Mouse (Mus musculus) lung, embryonic 16.5 days (tissue): ENCODE results near the gene 2700049A03Rik. TPM values are rescaled to one million over a fixed set of nuclear protein-coding genes. Genes with fewer than 3 reads are reported as not detected.

ENCODE experiments used
- ATAC-seq: fragments of 200-750 bp; cut with Nextera tagmentation; 2 replicates; pipeline ENCODE4 v1.8.0; 2017; ENCODE audit warnings: low read depth, mild to moderate bottlenecking, moderate library complexity
- H3K27ac ChIP-seq: fragments of 300-500 bp; sonication (generic); 2 replicates; pipeline ENCODE4 v1.5.1; 2014; ENCODE audit warnings: mild to moderate bottlenecking, control low read depth, low read length
- H3K27me3 ChIP-seq: fragments of 300-500 bp; sonication (generic); 2 replicates; pipeline ENCODE4 v1.6.1; 2014; ENCODE audit warnings: low read depth, low read length, mixed read lengths; ENCODE audit not compliant: control insufficient read depth, insufficient read depth
- H3K36me3 ChIP-seq: fragments of 300-500 bp; sonication (generic); 2 replicates; pipeline ENCODE4 v1.6.1; 2014; ENCODE audit warnings: low read length; ENCODE audit not compliant: control insufficient read depth, insufficient read depth
- H3K4me1 ChIP-seq: fragments of 300-500 bp; sonication (generic); replicated peaks from 2 replicates; pipeline ENCODE4 v1.6.1; 2014; ENCODE audit warnings: low read length, mixed read lengths; ENCODE audit not compliant: control insufficient read depth, insufficient read depth
- H3K4me2 ChIP-seq: fragments of 300-500 bp; sonication (generic); 2 replicates; pipeline ENCODE4 v1.6.1; 2014; ENCODE audit warnings: low read depth, low read length, control low read depth
- H3K4me3 ChIP-seq: fragments of 300-500 bp; sonication (generic); 2 replicates; pipeline ENCODE4 v1.5.1; 2014; ENCODE audit warnings: mild to moderate bottlenecking, low read length, control low read depth
- H3K9ac ChIP-seq: fragments of 300-500 bp; sonication (generic); 2 replicates; pipeline ENCODE4 v1.6.1; 2014; ENCODE audit warnings: low read length, control low read depth
- H3K9me3 ChIP-seq: fragments of 300-500 bp; sonication (generic); 2 replicates; pipeline ENCODE4 v1.6.1; 2016; ENCODE audit warnings: low read length; ENCODE audit not compliant: control insufficient read depth
- WGBS: fragments of 180-500 bp; shearing (Covaris S2); extraction: QIAGEN DNeasy Blood & Tissue Kit; methylation state at CpG from one replicate; pipeline ENCODE4 v1.1.7; 2014; 5-methylcytosine and 5-hydroxymethylcytosine counted together
- polyA plus RNA-seq: library from polyadenylated mRNA; unstranded; fragments of >200 nt; fragmentation: Nextera tagmentation; extraction: Ambion mirVana; gene quantifications from 2 replicates; pipeline ENCODE4 v1.2.1, GENCODE M21; 2015

2700049A03Rik gene
- polyA plus RNA-seq, 1 experiment from 2014 or later, result 15.5 TPM

DNA sequence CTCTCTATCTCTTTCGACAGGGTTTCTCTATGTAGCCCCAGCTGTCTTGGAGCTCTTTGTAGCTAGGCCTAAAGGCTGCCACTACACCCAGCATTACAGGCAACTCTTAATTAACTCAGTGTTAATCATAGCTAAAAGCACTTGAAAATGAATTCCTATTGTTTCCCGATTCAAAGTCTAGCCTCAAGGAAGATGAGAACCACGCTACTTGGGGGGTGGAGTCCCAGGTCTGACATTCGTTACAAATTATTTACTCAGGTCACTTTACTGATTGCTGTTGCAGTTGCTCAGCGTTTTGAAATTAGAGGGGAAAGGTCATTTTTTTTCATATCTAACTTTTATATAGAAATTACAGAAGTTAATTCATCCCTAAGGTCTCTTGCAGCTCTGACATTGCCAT is 1.1 kb upstream of the 2700049A03Rik start:
- Histone ChIP-seq H3K4me3 (peak overlapping the region; percentile 73), H3K27me3 (no peaks in the 10 kb centered on the region), H3K27ac (no peak overlapping the region), H3K4me2 (peak overlapping the region; percentile 96), H3K9me3 (no peaks in the 10 kb centered on the region), H3K4me1 (peaks cover 19% of the 10 kb centered on the region), H3K9ac (0 out of 2 replicates have a peak overlapping the region, but pooled peaks have one; percentile 31), H3K36me3 (peaks cover 10% of the 10 kb centered on the region; the same call in 1 of the 2 replicates)
- WGBS, result 23% methylated on average over 5 of the region's 5 CpGs
- ATAC-seq, result no peak

DNA sequence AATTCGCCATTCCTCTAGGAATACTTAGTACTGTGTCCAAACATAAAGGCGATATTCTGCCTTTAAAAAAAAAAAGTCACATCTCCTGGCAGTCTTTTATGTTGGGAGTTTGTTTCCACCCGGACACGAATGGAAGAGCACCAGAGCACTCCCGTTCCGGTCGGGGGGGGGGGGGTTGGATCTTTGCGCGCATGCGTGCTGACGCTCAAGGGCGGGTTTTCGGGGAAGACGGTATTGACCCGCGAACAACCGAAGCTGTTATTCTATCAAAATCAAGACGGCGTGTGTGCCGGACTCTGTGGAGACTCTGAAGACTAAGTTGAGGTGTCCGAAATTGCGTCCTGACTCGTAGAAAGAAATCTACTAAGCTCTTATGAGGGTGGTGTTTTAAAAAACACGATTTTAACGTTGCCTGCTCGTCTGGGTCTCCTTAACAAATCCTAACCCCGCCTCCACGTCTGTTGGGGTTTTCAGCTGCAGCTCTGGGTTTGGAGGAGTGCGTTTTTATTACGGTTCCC is 385 bp downstream of the 2700049A03Rik start:
- H3K4me3 ChIP-seq, result peak overlapping the region; percentile 73
- ATAC-seq, result peak; percentile 86
- H3K9me3 ChIP-seq, result no peaks in the 10 kb centered on the region
- no peaks in the 10 kb centered on the region for H3K27me3 ChIP-seq
- peaks cover 19% of the 10 kb centered on the region for H3K36me3 ChIP-seq
- peak overlapping the region; percentile 96 for H3K4me2 ChIP-seq
- H3K4me1 ChIP-seq, result peaks cover 19% of the 10 kb centered on the region
- H3K9ac ChIP-seq, result peak overlapping the region; percentile 85
- peak overlapping the region; percentile 63 for H3K27ac ChIP-seq
- under 1% methylated on average over 30 of the region's 30 CpGs for WGBS

DNA sequence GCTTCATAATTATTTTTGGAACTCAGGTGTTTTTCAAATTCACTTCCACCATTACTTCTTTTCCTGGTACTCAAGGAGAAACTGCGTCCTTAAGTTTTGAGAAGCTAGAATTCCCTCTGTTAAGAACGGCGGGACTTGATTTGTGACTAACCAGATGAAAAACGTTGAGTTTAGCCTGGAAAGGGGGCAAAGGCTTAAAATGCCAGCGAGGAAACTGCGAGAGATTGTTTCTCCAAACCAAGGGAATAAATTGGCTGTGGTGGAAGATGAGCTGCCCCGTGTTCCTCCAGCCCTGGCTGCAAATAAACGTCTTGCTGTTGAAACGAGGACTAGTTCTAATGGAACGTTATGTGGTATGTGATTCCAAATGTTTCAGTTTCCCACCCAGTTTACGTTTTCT is 1.0 kb downstream of the 2700049A03Rik start:
- H3K4me1 ChIP-seq, result peaks cover 19% of the 10 kb centered on the region

DNA sequence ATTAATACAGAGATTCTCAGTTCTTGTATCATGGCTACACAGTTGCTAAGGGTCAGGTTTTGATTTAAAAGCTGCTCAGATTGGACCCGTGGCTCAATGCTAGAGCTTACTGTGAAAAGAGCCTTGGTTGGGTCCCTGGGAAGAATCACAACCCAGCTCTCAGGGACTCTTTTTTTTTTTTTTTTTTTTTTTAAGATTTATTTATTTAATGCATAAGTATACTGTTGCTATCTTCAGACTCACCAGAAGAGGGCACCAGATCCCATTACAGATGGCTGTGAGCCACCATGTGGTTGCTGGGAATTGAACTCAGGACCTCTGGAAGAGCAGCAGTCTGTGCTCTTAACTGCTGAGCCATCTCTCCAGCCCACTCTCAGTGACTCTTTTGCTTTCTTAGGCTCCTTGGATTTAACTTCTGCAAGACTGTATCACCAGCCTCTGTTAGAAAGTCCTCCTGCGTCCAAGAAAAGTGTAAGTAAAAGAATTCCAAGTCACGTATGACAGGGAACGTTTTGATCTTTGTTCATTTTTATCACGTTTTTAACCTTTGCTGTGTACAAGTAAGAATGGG is 2.7 kb downstream of the 2700049A03Rik start:
- Histone ChIP-seq H3K4me2 (no peak overlapping the region), H3K27me3 (no peaks in the 10 kb centered on the region), H3K9ac (no peak overlapping the region), H3K9me3 (no peaks in the 10 kb centered on the region), H3K4me3 (no peak overlapping the region), H3K4me1 (peaks cover 19% of the 10 kb centered on the region), H3K36me3 (peaks cover 32% of the 10 kb centered on the region), H3K27ac (no peak overlapping the region)
- ATAC-seq, result no peak
- WGBS, result 78% methylated on average over 5 of the region's 5 CpGs

More for the DNA sequence above, 1.0 kb downstream of the 2700049A03Rik start:
- WGBS, result 2% methylated on average over 11 of the region's 11 CpGs
- Histone ChIP-seq H3K9ac (peak overlapping the region; percentile 73), H3K27me3 (no peaks in the 10 kb centered on the region), H3K27ac (no peak overlapping the region), H3K4me3 (peak overlapping the region; percentile 73), H3K9me3 (no peaks in the 10 kb centered on the region), H3K36me3 (peaks cover 25% of the 10 kb centered on the region), H3K4me2 (peak overlapping the region; percentile 96)
- no peak for ATAC-seq

DNA sequence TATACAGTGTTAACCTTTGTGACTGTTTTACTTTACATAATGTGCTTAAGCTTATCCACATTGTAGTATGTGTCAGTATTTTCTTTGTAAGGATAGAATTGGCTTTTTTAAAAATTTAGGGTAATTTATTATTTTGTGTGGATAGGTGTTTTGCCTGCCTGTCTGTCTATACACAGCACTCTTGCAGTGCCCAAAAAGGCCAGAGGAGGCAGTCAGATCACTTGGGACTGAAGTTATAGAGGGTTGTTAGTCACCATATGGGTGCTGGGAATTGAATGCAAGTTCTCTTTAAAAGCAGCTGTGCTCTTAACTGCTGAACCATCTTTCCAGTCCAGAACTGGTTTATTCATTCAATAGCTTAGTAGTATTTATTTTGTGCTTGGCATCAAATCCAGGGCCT is 4.5 kb downstream of the 2700049A03Rik start:
- H3K27me3 ChIP-seq, result no peaks in the 10 kb centered on the region
- ATAC-seq, result no peak
- H3K27ac ChIP-seq, result no peak overlapping the region
- H3K4me2 ChIP-seq, result no peak overlapping the region
- H3K9ac ChIP-seq, result no peak overlapping the region
- peaks cover 32% of the 10 kb centered on the region for H3K36me3 ChIP-seq
- H3K9me3 ChIP-seq, result no peaks in the 10 kb centered on the region
- peaks cover 13% of the 10 kb centered on the region for H3K4me1 ChIP-seq
- no peak overlapping the region for H3K4me3 ChIP-seq

DNA sequence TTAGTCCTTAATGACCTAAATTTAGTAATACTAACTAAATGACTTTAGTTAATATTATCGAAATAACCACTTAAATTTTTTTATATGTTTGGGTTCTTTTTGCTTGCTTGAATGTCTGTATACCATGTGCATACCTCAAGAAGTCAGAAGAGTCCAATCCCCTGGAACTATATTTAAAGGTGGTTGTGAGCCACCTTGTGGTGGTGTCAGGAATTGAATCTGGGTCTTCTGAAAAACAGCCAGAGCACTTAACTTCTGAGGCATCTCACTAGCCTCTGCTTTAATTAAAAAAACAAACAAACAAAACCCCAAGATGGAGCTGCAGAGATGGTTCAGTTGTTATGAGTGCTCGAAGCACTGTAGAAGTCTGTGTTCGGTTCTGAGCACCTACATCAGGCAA is 11.0 kb downstream of the 2700049A03Rik start:
- Histone ChIP-seq H3K27ac (no peak overlapping the region), H3K4me3 (no peak overlapping the region), H3K27me3 (no peaks in the 10 kb centered on the region), H3K4me1 (no peaks in the 10 kb centered on the region), H3K9me3 (no peaks in the 10 kb centered on the region), H3K9ac (no peak overlapping the region), H3K4me2 (no peak overlapping the region), H3K36me3 (peaks cover 30% of the 10 kb centered on the region)
- 74% methylated on average over 3 of the region's 3 CpGs for WGBS
- ATAC-seq, result no peak

DNA sequence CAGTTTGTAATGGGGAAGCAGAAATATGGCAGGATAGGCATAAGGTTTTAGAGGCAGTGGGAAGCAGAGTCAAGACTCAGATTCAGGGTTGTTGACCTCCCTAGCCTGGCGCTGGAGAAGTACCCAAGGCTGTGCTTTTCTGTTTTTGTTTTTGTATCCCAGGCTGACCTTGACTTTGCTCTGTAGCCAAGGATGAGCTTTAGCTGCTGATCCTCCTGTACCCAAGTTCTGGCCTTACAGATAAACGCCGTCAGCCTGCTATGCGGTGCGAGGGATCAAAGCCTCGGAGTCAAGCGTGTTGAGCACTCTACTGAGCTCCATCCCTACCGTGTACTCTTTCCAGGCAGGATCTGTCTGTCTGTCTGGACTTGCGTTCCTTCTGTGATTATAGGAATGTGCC is 12.2 kb downstream of the 2700049A03Rik start:
- no peak overlapping the region for H3K4me2 ChIP-seq
- no peaks in the 10 kb centered on the region for H3K4me1 ChIP-seq
- no peaks in the 10 kb centered on the region for H3K9me3 ChIP-seq
- no peak overlapping the region for H3K4me3 ChIP-seq
- H3K27ac ChIP-seq, result no peak overlapping the region
- no peak overlapping the region for H3K9ac ChIP-seq
- H3K27me3 ChIP-seq, result no peaks in the 10 kb centered on the region
- peaks cover 28% of the 10 kb centered on the region for H3K36me3 ChIP-seq
- ATAC-seq, result no peak
- 96% methylated on average over 9 of the region's 9 CpGs for WGBS

DNA sequence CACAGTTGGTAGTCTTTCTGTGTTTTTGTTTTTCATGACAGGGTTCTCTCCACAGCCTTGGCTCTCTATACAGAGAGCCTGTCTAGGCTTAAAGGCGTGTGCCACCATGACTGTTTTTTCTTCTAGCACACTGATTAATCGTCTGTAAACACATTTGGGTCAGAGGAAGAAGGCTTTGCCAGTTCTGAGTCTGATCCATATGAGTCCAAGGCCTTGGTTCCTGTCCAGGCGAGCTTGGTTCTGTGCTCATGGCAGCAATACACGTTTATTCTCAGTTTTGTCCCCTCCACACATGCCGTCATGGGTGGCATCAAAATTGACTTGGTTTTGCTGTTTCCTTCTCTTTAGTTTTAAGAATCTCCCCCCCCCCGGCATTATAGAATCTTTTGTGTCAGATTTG is 12.8 kb downstream of the 2700049A03Rik start:
- Histone ChIP-seq H3K27me3 (no peaks in the 10 kb centered on the region), H3K27ac (no peak overlapping the region), H3K4me3 (no peak overlapping the region), H3K9ac (no peak overlapping the region), H3K4me2 (no peak overlapping the region), H3K36me3 (peaks cover 28% of the 10 kb centered on the region), H3K4me1 (no peaks in the 10 kb centered on the region), H3K9me3 (no peaks in the 10 kb centered on the region)
- WGBS, result 86% methylated on average over 6 of the region's 6 CpGs
- ATAC-seq, result no peak

DNA sequence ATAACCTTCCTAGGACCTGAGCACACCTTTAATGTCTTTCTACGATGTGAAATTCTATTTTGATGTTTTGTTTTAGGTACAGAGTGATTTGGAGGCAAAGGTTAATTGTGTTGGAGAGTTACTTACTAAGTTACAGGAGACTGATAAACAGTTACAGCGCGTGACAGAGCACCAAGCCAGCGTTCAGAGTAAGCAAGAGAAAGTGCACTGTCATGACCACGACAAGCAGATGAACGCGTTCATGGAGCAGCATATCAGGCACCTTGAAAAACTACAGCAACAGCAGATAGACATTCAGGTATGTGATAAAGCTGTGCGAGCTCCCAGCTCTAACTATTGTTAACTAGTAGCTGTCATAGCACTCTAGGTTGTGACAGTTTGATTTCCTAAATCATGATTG is 13.5 kb downstream of the 2700049A03Rik start:
- no peaks in the 10 kb centered on the region for H3K27me3 ChIP-seq
- peaks cover 30% of the 10 kb centered on the region for H3K36me3 ChIP-seq
- H3K9ac ChIP-seq, result no peak overlapping the region
- no peak overlapping the region for H3K4me2 ChIP-seq
- H3K9me3 ChIP-seq, result no peaks in the 10 kb centered on the region
- 88% methylated on average over 8 of the region's 8 CpGs for WGBS
- H3K27ac ChIP-seq, result no peak overlapping the region
- H3K4me3 ChIP-seq, result no peak overlapping the region
- no peaks in the 10 kb centered on the region for H3K4me1 ChIP-seq
- no peak for ATAC-seq
